Mouse (Mus musculus) G1E-ER4 (cell line): ENCODE measurements around the gene Srf. TPM values are rescaled to one million over a fixed set of nuclear protein-coding genes. Genes with fewer than 3 reads are reported as not detected.

Experiments used
- GATA1 ChIP-seq: IDR thresholded peaks from one replicate; pipeline ENCODE4 v1.8.0; 2012; ENCODE audit warnings: low read length, inconsistent platforms
- polyA plus RNA-seq: library from polyadenylated mRNA; stranded (reverse); fragments of >175 nt; gene quantifications from 2 replicates; pipeline ENCODE4 v1.2.3, GENCODE M21; 2012

Srf gene
- polyA plus RNA-seq: 142 and 147 TPM in 2 replicates

- no peak for TF ChIP-seq GATA1
These were observed at the start of gene Srf for GRCm38 (mm10) chr17:46555673-46556583. Gene Srf (minus strand): TSS chr17:46556175.

DNA sequence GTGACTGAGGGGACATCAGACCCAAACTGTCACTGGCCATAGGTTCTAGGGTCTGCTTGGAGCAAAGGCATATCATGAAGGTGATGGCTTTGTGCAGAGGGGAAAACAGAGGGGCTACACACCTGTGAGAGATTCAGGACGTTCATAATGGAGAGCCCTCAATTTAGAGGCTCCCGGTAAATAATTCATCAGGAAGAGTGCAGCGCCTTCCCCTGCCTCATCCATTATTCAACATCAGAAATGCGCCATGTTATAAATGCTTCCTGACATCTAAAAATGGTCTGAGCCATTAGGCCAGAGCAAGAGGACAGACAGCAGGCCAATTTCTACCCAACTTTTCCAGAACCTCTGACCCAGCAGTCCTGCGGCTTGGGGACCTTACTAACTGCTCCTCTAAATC lies 49.2 kb upstream of the Srf start:
- no peak for TF ChIP-seq GATA1

DNA sequence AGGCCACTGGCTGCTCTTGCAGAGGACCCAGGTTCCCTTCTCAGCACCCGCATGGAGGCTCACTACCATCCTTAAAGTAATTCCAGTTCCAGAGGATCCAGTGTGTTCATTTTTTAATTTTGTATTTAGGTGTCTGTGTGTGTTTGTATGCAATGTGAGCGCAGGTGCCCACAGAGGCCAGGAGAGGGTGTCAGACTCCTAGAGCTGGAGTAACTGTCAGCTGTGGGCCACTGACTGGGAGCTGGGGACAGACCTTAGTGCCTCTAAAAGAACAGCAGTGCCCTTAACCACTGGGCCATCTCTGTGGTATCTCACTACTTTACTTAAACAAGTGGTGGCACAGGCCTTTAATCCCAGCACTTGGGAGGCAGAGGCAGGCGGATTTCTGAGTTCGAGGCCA lies 47.3 kb upstream of the Srf start:
- TF ChIP-seq GATA1: no peak

DNA sequence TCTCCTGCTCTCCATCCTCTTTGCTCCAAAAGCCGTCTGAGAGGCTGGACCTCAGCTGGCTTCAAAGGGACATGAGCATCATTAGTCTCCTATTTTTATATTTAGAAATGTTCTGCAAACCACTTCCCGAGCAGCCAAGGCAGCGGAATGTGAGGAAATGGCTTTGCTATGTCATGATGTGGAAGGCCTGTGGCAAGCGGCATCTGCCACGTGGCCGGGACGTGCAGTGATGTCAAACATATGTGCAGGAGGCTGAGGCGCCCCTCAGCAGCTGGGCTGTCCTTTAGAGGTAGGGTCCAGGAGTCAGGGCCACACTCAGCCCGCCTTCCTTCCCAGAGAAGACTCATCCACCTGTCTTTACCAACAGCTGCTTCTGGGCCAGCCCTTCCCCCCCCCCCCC lies 46.2 kb upstream of the Srf start:
- TF ChIP-seq GATA1: no peak

DNA sequence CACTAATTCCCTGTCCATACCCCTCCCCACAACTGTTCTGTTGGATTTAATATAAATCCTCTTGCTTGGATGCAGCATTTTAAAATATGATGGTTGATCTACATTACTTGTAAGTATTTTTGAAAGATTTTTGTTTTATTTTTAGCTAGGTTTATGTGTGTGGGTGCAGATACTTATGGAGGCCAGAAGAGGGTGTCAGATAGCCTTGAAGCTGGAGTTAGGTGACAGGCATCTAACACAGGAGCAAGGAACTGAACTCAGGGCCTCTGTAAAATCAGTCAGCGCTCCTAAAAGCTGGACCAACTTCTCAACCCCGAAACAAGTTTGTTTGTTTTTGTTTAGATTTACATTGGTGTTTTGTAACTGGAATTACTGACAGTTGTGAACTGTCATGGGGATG lies 44.6 kb upstream of the Srf start:
- no peak for TF ChIP-seq GATA1

DNA sequence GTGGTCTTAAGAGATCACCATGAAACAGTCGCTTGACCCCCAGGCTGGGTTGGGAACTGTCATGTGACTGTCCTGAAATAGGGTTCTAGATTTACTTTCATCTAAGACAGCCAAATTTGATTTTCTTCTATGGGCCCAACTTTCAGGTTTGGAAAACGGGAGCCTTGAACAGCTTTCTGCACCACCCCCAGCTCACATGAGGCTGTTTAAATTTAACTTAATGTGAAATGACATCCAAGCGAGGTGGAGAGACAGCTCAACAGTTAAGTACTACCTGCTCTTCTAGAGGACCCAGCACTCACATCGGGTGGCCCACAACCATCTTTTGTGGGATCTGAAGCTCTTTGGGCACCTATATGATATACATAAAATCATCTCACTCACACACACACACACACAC lies 43.0 kb upstream of the Srf start:
- TF ChIP-seq GATA1: no peak

DNA sequence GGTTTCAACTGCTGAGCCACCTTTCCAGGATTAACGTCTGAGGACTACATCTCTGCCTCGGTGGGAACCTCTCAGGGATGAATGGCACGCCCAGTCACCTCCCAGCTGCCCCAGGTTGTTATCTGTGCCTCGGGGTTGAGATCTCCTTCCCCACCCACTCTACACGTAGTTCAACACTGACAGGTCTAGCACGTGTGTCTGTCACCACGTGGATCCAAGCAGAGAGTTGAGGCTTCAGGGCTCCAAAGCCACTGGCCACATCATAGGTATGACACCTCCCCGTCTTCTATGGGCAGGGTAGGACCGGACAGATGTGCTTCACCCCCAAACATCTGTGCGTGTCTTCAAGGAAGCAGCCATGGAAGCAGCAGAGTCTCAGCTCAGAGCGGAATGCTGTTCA lies 42.0 kb upstream of the Srf start:
- no peak for TF ChIP-seq GATA1

DNA sequence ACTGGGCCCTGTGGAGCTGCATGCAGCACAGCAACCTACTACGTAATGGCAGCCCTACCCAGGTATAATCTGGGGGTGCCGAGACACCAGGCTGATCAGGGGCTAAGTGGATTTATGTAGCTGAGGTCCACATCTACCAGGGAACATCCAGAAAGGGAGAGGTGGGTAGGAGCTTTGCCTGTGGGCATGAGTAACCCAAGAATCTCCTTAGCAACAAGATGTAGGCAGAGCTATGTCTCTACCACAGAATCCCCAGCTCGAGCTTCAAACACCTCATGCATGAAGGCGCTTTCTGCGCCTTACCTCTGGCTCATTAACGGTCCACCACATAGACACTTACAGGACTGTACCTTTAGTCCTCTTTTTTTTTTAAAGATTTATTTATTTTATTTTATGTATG lies 39.4 kb upstream of the Srf start:
- TF ChIP-seq GATA1: no peak

- TF ChIP-seq GATA1: no peak
These were observed 38.6 kb upstream of the Srf start for GRCm38 (mm10) chr17:46594606-46595005.

GRCm38 (mm10) chr17:46593124-46593523 lies 37.1 kb upstream of the Srf start:
- no peak for TF ChIP-seq GATA1

- no peak for TF ChIP-seq GATA1
These were observed 35.4 kb upstream of the Srf start for GRCm38 (mm10) chr17:46591406-46591805.

DNA sequence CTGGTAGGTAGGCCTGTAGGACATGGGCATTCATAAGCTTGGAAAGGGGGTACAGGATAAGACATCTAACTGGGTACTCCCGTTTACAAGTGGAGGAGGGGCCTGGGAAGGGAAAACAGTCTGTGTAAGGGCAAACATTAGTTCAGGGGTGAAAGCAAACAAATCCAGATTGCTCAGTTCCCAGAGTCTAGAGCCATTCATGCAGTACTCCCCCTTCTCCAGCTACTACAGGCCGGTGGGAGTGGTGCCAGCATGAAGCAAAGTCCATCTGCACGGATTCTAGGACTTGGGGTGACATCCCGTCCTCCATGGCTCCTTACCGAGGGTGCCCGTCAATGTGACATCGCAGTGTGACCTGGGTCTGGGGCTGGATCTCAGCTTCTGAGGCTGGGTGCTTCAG lies 34.5 kb upstream of the Srf start:
- TF ChIP-seq GATA1: no peak

DNA sequence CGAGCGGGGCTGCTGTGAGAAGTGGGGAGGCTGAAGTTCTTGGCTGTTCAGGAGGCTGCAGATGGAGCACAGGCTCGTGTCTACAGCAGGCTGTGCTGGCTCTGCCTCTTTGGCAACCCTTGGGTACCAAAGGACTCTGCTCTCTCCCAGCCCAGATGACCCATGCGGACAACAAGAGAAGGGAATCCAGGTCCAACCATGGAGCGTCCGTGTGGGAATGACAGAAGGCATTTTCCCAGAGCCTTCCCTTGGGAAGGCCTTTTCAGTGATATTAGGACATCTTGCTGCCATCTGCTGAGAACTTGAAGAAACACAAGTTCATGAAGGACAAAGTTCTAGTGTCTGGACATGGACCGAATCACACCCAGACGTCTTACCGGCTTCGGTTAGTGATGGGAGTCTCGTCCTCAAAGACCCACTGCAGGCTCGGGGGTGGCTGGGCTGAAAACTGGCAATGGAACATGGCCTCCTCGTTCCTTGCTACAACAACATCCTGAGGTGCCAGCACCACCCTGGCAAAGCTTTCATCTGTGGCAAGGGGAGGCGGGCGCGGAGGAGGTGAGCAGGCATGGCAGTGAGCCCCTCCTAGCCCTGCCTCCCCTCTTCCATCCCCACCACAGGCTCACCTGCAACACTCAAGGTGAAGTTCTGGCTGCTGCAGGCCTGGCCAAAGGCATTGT lies 33.8 kb upstream of the Srf start:
- no peak for TF ChIP-seq GATA1

- TF ChIP-seq GATA1: no peak
These were observed 32.9 kb upstream of the Srf start for GRCm38 (mm10) chr17:46588913-46589312.

DNA sequence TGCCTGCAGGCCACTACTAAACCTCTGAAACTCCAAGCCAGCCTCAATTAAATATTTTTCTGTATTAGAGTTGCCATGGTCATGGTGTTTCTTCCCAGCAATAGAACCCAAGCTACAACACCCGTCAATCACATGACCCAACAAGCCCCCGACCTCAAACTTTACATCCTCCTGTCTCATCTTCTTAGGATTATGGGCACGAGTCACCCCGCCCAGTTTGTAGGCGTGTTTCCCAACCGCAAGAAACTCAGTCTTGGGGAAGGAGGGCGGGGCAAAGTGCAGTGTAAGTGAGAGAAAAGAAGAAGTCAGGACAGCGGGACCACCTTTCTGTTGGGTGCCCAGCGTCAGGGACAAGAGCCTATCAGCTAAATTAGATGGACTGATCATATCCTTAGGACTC lies 32.2 kb upstream of the Srf start:
- TF ChIP-seq GATA1: no peak

- TF ChIP-seq GATA1: no peak
These were observed 30.4 kb upstream of the Srf start for GRCm38 (mm10) chr17:46586327-46586726.

DNA sequence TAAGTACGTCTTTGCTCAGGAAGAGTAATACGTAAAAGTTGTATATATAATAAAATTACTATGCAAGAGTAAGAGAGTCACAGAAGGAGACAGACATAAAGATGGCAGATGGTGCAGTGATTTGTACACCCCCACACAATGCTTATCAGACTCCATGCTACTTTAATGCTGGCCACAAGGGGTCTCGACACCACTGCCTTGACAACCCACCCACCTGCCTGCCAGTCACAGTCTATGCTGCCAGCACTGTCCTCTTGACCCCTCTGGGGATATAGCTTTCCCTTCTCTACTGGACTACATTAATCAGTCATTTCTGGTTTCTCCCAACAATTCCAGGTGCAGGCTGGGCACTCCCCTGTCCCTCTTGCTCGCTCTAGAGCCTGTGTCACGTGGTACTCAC lies 22.7 kb upstream of the Srf start:
- TF ChIP-seq GATA1: no peak
